Mouse (Mus musculus): ENCODE results near the gene Pip4k2b.

Gene Pip4k2b

GRCm38 (mm10) chr11:97666221-97666620 lies 78.3 kb downstream of the Pip4k2b start:
- no peak for DNase-seq (ENCODE audit: low spot score)

DNA sequence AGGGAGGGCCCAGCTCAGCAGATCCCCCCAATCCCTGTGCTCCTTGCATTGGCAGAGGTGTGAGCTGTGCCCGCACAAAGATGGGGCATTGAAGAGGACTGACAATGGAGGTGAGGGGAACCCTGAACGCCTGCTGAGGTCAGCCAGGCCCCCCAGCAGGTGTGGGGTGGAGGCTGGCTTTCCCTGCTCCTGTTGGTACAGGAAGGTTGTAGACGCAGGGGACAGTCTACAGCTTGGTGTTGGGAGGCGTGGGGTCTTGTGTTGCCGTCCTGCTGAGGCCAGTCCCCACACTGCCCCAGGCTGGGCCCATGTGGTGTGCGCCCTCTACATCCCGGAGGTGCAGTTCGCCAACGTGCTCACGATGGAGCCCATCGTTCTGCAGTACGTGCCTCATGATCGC lies 79.1 kb downstream of the Pip4k2b start:
- DNase-seq (ENCODE audit: low spot score) = no peak
